Mouse (Mus musculus): ENCODE data around the gene Gm11568.
"Not testable (repeated sequence)": the region's sequence is repeated elsewhere in the genome, so short reads cannot be mapped to it uniquely, and the experiment has no call there.

DNA sequence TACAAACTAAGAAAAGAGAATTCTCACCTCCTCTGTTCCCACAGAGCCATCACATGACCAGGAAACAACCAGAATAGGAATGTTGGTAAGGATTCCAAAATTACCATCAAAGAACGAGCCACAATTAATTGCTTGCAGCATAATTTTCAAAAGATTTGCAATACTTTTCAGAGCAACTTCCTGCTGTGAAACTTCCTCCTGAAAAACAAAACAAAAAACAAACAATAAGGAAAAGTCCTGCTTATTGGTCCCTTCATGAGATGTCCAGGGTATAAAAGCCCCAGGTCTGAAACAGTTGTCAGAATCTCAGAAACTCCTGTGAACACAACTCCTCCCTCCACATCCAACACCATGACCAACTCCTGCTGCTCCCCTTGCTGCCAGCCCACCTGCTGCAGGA, 15.4 kb downstream of the Gm11568 start, which contains the start of gene Krtap9-1:
- TF ChIP-seq CTCF, POLR2A (IDR thresholded peaks at IDR 0.05; ENCODE audit: extremely low read depth, insufficient read depth, low read length): not testable (repeated sequence)
